Mouse (Mus musculus): ENCODE results near the gene Cdk14. TPM values are rescaled to one million over a fixed set of nuclear protein-coding genes. Genes with fewer than 3 reads are reported as not detected.

Cdk14 gene
- total RNA-seq, 2 experiments from 2014 or later = 21.2 to 26.0 TPM

DNA sequence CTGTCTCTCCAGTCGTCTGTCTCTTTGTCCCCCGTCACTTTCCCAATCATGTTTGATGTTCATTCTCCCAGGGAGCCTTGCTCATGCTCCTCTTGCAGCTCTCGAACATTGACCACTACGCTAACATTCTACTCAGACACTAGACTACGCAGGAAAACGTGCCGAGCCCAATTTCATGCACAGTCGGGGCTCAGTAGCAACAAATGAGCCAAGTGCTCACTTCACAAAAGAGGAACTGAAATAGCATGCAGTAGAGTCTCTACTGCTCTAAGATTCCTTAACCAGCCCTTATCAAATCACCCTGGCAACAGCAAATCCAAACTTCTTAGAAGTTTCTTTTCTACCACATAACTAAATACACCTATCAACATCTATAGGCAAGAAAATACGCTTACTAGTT is 214.1 kb downstream of the Cdk14 start:
- no peak for DNase-seq (ENCODE audit: low spot score in 2 of 2)

DNA sequence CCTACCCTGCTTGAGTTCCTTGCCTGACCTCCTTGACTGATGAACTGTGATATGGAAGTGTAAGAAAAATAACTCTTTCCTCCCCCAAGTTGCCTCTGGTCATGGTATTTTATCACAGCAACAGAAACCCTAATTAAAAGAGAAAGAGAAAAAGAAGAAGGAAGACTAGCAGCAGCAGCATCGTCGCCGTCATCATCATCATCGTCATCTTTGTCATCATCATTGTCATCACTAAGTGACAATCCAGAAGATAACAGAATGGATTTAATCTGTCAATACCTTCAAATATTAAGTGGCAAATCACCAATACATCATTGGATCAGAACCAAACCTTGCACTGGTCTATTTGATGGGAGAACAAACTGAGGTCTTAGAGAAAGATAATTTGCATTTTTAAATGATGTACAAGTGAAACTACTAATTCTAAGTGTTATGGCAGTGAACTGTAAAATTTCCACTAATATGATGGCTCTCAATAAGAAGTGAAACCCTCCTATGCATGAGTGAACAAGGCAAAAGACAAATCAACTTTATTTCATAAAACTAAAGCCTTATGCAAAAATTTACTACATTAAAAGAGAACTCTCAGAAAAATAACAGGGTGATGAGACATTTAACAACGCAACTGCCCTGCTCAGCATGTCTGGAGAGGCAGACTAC is 225.4 kb downstream of the Cdk14 start:
- DNase-seq (ENCODE audit: low spot score in 2 of 2) = no peak

DNA sequence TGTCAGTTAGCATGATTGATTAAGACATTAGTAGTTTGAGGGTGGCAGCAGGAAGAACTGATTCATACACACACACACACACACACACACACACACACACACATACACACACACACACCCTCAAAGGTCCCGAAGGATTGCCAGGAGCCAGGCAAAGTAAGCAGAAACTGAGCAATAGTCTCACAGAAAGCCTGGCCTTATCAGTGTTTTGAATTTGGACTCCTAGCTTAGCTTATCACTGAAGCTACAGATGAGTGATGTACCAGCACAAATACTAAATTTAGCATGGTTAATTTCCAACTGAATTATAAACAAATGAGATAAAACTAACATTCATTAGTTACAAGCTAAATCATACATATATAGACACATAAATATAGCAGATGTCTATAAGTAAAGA is 230.5 kb downstream of the Cdk14 start:
- no peak for DNase-seq (ENCODE audit: low spot score in 2 of 2)

DNA sequence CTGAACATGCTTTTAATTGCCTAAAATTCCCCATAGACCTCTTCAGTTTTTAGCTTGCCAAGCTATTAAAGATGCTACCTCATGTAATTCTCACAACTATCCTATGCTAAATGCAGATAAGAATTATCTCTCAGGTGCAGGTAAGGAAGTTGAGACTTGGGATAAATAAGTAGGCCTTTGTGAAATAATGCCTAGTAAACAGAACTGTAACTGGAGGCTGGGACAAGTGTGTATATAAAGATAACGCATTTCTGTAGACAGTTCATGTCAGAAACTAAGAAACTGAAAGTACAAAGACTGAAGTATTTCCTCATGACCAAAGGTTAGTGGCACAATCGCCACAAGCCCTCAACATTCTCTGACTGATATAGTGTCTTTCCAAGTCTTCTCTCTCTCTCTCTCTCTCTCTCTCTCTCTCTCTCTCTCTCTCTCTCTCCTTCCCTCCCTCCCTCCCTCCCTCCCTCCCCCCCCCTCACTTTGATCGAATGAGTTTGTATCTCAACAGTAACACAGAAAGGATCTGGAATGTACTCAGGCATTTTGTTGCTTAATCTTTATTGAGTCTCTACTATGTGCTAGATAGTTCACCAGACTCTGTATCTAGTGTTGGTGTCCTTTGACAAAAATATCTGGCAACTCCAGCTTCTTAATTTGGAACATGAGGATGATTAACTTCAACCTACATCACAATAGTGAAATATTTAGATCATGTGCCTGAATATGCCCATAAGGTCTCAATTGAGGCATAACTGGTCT is 233.9 kb downstream of the Cdk14 start:
- DNase-seq (ENCODE audit: low spot score in 2 of 2) = no peak

DNA sequence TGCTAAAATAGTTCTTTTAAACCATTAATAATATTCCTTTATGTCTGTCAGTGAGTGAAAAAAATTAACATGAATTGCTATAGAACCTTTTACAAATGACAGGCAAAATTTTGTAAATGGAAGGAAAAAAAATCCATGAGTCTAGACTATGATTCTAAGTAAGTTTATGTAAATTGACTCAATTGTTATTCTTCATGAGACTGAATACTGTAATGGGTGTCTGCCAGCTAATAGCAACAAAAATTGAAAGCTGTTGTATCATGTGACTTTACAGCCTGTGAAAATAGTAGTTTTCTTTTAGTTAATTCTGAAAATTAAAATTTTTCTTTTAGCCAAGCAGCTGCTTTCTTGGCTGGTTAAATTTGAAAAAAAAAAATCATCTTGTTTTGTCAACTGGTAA is 234.6 kb downstream of the Cdk14 start:
- no peak for DNase-seq (ENCODE audit: low spot score in 2 of 2)

DNA sequence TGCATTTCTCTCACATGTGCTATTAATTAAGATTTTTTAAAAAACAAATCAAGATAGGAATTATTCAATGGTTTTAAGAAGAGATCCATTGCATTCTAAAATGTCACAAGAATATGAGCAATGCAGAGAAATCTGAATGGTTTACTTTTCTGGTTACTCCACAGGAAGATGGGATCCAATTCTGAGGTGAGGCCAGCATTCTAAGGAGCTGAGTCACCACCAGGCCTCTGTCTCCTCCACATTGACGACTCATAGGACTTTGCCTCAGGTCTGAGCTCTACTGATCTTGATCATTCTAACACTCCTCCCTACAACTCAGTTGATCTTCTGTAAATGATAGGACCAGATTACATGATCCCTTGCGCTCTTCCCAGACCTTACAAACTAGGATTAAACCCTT is 239.4 kb downstream of the Cdk14 start:
- DNase-seq (ENCODE audit: low spot score in 2 of 2) = no peak

DNA sequence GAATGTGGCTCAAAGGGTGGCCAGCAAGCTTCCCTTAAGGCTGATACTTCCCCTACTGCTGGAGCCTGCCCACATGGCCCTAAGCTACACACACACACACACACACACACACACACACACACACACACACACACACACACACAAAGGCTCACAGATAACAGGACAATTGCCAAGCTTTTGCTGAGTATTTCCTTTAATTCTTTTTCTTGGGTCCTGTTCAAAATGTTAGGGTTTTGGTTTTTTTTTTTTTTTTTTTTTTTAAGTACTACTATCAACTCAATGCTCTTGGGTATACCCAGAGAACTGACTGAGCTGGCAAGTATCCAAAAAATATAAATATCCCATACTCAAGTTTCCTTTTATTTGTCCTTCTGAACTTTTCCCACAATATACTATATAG is 239.8 kb downstream of the Cdk14 start:
- no peak for DNase-seq (ENCODE audit: low spot score in 2 of 2)

DNA sequence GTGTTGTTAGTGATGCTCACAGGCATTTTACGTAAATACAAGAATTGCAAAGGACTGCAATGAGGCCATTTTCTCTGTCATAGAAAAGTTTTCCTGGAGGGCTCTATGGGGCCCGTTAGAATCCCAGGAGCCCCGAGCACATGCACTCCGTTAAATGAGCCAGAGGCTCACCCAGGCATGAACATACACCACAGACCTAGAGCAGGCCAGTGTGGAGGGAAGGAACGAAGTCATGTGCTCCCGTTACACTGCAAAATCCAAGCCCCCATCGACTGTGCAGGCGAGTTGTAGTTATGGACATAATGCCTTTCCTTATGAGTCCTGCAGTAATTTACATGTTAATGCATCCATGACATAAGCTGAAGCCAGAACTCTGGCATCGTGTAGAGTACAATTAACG is 244.1 kb downstream of the Cdk14 start:
- no peak for DNase-seq (ENCODE audit: low spot score in 2 of 2)

DNA sequence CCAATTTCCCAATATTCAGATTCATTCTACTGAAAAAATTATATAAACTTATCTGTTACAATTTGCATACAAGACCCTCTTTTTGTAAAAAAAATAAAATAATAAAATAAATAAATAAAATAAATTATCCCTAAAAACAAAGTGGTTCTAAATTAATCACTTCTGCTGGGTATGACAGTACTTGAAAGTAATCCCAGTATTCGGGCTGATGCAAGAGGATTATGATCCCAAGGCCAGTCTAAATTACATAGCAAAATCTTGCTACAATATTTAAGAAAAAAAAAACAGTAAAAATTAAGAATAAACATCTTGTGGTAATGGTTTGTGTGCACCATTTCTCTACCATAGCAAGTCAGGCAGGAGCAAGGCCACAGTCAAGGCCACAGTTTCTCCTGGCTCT is 244.5 kb downstream of the Cdk14 start:
- no peak for DNase-seq (ENCODE audit: low spot score in 2 of 2)

DNA sequence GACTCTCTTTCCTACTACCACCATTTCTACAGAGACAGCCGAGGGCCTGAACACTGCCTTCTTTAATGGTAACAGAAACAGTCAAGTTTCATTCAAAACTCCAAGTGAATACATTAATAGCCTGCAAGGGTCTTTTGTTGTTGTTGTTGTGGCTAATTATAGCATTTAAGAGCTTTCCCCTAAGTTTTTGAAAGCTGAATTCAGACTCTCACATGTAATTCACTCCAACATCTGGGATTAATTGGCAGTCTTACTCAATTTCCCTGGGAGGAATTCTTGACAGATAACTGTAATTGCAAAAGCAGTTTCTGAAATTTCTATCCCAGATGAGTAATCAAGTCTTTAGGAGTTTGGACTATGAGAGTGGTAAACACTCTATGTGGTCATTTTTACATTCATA is 245.0 kb downstream of the Cdk14 start:
- DNase-seq (ENCODE audit: low spot score in 2 of 2) = no peak

DNA sequence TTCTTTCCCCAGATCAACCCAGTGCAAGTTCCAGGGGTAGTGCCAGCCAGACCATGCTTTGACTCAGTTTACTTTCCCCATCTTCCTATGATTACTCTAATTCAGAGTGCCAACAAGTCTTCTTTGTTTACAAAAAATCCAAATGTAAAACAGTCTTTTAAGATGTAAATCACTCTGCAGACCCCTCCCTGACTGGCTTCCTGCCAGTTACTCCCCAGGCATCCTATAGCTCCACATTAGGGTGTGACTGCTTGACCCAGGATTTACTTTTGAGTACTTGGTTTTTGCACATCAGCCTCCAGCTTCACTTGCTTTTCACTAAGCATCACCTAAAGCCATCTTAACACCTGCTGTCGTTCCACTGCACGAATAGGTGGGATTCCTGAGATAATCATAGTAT is 254.0 kb downstream of the Cdk14 start:
- DNase-seq (ENCODE audit: low spot score in 2 of 2) = no peak

DNA sequence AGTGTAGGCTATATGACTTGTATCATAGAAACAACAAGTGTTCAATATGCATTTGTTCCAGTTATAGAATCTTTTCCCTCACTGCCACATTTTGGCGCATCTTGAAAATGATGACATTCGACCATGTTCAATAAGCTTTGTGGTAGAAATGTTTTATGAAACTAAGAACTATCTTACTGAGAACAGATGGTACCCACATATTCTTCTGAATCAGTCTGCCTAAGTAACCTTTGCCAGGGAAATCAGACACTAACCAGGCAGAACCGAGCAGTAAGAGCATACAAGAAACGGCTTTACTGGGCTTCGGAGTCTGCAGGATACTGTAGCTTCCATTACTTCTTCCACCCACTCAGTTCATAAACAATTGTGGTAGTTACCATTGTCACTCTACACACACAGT is 255.8 kb downstream of the Cdk14 start:
- DNase-seq (ENCODE audit: low spot score in 2 of 2) = no peak

DNA sequence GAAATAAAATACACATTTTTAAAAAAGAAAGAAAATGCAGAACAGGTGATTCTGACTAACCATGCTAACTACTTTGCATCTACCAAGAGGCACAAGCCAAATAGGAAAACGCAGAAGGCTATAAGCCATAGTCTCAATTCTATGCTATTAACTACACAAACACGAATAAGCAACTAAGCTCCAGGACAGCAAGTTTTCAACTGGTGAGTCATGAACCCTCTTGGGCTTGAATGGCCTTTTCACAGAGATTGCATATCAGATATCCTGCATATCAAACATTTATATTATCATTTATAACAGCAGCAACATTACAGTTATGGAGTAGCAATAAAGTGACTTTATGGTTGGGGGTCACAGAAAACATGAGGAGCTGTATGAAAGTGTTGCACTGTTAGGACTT is 256.3 kb downstream of the Cdk14 start:
- no peak for DNase-seq (ENCODE audit: low spot score in 2 of 2)

DNA sequence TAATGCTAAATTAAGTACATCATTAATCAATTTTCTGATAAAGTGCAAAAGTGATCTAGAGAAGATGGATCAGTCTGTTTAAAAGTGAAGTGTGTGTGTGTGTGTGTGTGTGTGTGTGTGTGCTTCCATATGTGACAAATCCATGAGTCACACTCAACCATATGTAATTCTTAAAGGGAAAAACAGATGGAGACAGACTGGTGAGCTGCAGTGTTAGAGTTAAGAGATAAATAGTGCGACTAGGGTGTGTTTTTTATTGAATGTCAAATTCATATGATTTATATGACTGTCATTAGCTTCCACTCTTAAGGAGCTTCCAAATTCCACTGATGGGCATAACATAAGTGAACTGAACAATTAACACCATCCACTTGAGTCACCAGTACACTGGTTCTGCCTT is 260.6 kb downstream of the Cdk14 start:
- no peak for DNase-seq (ENCODE audit: low spot score in 2 of 2)

DNA sequence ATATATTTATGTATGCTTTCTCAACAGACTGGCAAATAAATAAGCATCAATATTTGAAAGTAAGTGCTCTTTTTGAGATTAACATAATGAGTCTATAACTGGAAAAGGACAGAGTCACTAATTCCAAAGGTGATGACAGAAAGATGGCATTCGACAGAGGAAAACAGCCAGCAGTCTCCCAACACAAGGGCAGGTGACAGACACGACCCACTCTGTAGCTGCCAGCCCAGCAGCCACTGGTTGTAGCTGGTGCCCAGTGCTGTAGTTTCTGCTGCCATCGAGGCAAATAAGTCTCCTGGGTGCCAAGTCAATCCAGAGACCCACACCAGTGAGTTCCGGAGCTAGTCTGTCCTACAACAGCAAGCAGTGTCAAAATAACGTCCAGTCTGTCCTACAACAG is 280.3 kb downstream of the Cdk14 start:
- no peak for DNase-seq (ENCODE audit: low spot score in 2 of 2)

DNA sequence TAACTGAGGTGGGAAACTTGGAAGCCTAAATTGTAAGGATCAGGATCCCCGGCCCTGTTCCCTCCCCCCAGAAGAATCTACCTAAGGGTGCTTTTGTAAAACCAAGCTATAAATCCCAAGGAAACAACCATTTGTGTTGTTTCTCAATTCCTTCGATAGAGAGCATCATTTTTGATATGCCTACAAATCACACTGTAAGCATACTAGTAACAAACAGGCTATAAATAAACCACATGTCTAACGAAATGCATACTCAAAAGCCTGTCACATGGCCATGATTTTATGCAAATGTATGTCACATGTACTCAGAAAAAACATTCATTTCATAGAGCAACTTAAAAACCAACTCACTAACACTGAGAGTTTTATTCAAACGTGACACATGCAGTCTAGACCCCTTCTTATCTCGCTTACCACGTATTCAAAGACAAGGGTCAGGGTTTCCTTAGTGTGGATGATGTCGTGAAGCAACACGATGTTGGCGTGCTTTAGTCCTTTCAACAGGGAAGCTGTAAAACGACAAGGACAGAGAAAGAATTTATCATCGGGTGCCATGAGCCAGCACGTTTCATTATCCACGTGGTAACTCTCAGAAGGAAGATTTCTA is 285.1 kb downstream of the Cdk14 start:
- no peak for DNase-seq (ENCODE audit: low spot score in 2 of 2)

DNA sequence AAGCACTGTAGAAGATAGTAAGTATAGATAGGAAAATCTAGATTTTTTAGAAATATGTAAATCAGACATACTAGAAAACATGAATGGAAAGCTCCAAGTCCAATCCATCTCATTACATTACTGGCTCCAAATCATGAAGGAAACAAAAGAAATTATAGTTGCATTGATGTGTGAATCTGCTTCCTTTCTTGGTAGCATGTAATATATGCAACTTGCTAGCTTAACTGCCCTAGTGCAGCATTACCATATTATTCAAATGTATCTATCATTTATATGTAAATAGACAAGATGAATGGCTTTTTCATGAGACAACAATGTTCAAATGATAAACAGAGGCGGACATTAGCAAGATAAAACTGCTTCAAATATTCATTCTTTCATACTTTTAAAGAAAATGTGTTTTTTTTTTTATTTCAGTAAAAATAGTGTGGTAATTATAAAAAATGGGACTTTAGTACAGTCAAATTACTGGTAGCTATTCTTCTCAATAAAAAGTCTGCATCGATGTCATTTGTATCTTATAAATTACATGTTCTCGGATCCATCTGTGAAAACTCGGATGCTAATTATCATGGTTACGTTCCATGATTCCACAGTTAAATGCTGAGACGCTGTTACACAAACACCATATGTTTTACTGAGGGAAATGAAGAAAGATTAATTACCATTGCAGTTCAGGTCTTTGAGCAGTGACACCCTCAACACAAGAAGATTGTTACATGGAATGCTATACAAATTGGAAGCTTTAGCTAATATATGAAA is 285.8 kb downstream of the Cdk14 start:
- DNase-seq (ENCODE audit: low spot score in 2 of 2) = no peak

DNA sequence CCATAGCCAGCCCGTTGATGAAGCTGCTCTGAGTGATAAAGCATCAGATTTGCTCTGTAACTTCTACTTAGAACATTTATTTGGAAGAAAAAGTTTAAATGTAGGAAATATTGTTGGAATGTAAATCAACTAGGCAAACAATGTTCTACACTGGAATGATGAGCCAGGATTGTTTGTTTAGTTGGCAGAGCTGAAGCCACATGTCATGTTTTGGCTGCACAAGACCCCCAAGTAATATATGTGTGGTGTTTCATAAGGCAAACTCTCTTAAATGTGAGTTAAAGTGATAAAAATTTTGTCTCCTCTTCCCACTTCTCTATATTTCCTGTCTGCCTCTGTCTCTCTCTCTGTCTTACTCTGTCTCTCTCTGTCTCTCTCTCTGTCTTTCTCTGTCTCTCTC is 291.3 kb downstream of the Cdk14 start:
- DNase-seq (ENCODE audit: low spot score in 2 of 2) = no peak

DNA sequence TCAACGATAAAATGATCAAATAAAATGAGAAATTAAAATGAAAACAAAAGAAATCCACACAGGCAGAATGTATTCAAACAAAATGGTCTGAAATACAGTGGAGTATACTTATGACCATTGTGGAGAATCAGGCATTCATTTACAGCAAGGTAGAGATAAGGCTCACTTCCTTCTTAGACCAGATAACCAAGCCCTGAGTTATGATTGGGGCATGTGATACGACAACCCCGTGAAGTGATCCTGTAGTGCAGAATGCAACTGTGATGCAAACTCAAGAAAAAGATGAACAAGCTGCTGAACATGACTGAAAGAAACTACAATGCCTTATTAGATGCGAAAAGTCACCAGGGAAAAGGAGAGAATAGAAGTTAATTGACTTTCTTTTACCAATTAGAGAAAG is 295.5 kb downstream of the Cdk14 start:
- no peak for DNase-seq (ENCODE audit: low spot score in 2 of 2)

DNA sequence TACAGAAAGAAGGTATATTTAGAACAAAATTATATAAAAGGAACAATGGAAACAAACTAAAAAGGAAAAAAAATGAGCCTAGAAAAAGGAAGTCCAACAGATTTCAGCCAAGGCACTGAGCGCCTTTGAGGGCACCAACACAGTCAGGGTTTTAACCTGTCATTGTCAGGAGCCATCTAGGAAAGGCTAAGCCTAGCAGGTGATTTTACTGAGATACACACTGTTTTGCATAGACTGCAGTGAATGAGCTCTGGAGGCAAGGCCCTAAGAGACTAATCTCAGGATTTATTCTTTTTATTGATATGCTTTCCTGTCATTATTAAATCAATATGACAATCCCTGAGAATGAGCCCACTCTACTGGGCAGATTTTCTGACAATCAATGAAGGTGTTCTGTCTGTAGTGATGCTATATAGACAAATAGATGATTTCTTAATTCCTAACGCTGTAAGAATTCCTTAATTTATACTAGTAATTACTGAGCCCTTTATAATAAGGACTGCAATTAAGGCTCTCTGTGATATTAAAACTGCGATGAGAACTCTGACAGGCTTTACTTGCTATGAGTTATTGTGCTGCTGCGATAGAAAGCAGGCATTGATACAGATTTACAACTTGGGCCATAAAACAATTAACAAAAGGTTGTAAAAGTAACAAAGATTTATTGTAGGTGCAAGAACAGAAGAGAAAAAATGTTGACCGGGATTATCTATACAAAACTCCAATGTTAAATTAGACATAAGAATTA is 303.2 kb downstream of the Cdk14 start:
- DNase-seq (ENCODE audit: low spot score in 2 of 2) = no peak

DNA sequence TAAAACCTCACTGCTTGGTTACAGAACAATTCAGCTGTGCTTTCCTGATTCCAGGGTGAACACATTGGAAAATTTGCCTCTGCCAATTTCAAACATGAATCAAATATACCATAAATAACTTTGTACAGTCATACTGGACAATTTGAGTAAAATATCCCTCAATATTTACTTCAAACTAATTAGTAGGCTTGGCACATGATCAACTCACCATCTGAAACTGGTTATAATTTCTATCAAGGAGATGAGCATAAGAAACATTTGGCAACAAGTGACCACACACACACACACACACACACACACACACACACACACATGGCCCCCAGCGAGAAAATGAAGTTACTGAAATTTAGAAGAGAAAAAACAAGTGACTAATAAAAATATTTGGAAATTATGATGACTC is 304.6 kb downstream of the Cdk14 start:
- no peak for DNase-seq (ENCODE audit: low spot score in 2 of 2)

All from adrenal gland, postnatal 4 days (tissue).